Mouse (Mus musculus): ENCODE measurements around the gene Clic4.

Gene Clic4

GRCm38 (mm10) chr4:135260434-135260833 is 12.2 kb downstream of the Clic4 start:
- in situ Hi-C loops (cut with MboI, MseI), result no loop called here

GRCm38 (mm10) chr4:135258521-135258920 is 14.1 kb downstream of the Clic4 start:
- in situ Hi-C loops (cut with MboI, MseI), result no loop called here

DNA sequence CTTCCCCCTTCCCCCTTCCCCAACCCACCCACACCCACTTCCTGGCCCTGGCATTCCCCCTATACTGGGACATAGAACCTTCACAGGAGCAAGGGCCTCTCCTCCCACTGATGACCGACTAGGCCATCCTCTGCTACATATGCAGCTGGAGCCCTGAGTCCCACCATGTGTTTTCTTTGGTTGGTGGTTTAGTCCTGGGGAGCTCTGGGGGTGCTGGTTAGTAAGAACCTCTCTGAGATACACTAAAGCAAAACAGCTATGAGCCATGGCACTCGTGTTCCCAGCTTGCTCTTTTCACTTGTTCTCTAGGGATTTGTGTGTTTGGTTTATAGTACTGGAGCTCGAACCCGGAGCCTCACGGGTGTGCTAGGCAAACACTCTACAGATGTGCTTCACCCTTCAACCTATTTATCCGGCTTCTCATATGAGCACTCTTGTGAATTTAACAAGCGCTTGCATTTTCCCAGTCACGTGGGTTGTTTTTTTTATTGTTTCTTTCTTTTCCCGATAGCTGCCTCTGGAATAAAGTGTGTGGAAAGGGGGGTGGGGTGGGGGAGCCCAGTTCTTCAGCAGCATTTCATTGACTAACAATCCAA is 14.6 kb downstream of the Clic4 start:
- in situ Hi-C loops (cut with MboI, MseI), result no loop called here

- in situ Hi-C loops (cut with MboI, MseI), result no loop called here
Observed at GRCm38 (mm10) chr4:135256536-135257450, 15.8 kb downstream of the Clic4 start.

GRCm38 (mm10) chr4:135254770-135255169 is 17.8 kb downstream of the Clic4 start:
- in situ Hi-C loops (cut with MboI, MseI), result no loop called here

DNA sequence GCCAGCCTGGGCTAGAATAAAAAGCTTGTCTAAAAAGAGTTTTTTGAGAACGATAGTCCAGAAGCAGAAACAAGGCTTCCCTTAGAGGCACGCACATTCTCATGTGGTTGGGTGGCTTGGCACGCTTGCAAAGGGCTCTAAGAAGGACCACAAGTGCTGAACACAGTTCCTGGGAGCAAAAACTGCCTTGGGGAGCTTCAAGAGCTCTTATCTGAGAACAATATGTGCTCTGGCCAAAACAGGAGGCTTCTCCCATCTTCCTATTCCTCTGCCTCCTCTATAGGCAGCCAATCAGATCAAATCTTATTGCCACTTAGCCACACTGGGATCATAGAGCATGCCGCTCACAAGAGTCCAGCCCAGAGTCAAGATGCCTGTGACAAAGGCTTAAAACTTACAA is 18.3 kb downstream of the Clic4 start:
- in situ Hi-C loops (cut with MboI, MseI), result no loop called here

GRCm38 (mm10) chr4:135253239-135254039 is 19.2 kb downstream of the Clic4 start:
- in situ Hi-C loops (cut with MboI, MseI), result no loop called here

- in situ Hi-C loops (cut with MboI, MseI), result no loop called here
Observed at GRCm38 (mm10) chr4:135251801-135252200, 20.8 kb downstream of the Clic4 start.

DNA sequence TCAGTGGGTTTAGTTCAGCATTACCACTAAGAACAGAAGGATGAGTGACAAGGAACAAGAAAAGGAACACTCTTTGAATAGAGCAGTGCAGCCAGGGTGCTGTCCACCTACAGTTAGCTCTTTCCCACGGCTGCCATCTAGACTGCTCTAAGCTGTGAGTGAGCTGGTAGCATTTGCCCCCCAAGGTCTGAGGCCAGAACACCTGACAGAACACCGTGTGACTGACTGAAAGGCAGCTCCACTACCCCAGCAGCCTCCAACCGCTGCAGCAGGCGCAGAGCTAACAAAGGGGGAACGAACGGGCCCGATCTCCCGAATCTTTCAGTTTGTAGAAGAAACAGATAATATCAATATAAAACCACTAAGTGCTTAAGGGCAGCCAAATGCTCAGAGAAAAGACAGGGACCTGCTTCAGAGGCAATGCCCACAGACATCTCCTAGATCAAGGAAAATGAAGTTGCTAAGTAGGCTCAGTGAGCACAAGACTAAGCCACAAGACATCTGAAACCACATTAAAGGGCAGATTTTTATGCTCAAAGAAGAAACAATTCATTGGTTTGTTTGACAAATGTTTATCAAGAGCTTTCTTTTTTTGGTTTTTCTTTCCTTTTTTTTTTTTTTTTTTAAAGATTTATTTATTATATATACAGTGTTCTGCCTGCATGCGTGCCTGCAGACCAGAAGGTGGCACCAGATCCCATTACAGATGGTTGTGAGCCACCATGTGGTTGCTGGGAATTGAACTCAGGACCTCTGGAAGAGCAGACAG is 24.2 kb downstream of the Clic4 start:
- in situ Hi-C loops (cut with MboI, MseI), result loop anchor here (5.0 kb wide), 1 partner anchor 54 kb away; no protein-coding TSS in a partner anchor

DNA sequence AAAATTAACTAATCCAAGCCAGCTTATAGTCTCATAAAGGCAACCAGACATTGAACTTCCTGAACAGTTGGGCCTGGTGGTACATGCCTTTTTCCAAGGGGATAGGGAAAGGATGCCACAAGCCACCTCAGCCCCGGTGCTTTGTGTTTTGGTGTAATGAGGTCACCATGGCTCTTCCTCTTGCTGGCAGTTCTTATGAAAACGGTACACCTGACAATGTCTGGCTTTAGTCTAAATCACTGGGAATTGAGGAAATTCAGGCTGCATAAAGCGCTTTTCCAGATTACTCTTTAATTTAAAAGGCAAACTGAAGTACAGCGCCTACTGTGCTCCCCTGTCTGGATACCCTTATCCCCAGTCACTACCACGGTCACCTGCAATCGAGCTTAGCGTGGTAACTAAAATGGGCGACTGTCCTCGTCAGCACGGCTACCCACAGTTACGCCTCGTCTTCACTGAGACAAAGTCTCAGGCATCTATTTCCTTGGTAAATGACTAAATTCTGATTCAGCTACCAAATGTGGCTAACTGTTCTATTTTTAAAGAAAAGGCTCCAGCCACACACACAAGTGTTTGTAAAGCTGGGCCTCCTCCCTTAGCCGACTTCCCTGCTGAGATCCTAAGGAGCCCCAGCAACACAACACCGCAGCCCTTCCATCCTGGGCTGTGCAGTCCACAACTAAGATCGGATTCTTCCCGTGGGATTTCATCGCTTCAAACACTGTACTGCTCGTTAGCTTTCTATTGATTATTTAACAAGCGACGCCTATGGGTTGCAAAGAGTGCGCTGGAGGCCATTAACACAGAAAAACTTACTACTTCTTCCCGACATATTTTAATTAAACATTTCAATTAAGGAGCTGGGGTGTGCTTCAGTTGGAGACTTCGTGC is 25.5 kb downstream of the Clic4 start:
- in situ Hi-C loops (cut with MboI, MseI), result loop anchor here (5.0 kb wide), 1 partner anchor 55 kb away; no protein-coding TSS in a partner anchor

DNA sequence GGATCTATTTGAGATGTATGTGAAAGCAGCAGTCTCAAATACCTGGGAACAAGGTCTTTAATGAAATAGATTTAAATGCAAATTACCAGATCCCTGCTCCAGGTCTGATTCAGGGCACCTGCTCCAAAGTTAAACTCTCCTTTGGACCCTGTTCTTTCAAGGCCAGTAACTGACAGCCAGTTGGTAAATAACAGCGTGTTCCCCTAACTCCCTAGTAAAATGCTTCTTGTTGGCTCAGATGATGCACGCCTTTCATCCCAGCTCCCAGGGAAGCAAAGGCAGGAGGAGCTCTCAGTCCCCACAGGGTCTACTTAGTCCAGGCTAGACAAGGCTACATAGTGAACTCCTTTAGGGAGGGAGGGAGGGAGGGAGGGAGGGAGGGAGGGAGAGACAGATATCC is 26.2 kb downstream of the Clic4 start:
- in situ Hi-C loops (cut with MboI, MseI), result loop anchor here (5.0 kb wide), 1 partner anchor 56 kb away; no protein-coding TSS in a partner anchor

DNA sequence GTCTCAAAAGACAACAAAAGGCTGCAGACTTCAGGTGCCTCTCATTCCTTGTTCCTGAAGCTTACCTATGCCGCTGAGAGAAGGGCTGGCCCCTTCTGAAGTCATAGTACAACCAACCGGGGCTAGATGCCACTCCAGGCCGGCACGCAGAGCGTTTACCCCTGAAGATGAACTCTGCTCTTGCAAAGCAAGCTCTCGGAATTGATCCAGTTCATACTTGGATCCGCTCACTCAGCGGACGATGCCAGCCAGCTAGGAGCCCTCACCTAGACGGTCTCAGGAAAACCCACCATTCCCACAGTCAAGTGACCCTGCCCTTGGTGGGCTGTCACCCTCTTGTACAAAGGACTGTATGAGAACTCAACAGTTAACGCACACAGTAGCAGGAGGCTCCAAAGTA is 26.8 kb downstream of the Clic4 start:
- in situ Hi-C loops (cut with MboI, MseI), result loop anchor here (5.0 kb wide), 1 partner anchor 56 kb away; no protein-coding TSS in a partner anchor

GRCm38 (mm10) chr4:135244335-135244734 is 28.3 kb downstream of the Clic4 start:
- in situ Hi-C loops (cut with MboI, MseI), result no loop called here

DNA sequence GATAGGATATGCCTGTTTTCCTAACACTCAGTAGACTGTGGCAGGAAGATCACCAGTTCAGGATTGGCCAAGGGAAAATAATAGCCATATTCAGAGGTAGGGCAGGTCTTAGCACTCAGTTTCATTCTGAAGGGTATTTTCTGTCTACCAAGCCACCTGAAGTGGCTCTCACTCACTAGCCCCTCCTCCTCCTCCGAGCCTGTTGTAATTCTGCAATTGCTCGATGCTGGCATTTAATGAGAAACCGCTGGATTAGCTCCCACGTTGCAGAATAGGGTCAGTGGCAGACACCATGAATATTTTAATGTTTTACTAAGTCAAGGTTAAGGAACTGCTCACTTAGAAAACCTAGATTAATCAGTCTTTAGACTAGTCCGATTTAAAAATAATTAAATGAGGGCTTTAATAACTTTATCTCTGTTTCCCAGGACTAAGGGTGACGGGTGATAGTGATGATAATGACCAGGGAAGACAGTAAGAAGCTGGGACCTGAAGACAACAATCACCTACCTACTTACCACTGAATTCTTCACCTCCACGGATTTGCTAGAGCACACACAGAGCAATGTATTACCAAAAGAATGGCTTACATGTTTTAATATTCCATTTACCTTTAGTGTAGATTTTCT is 29.6 kb downstream of the Clic4 start:
- in situ Hi-C loops (cut with MboI, MseI), result no loop called here

- in situ Hi-C loops (cut with MboI, MseI), result no loop called here
Observed at GRCm38 (mm10) chr4:135242383-135242782, 30.2 kb downstream of the Clic4 start.

DNA sequence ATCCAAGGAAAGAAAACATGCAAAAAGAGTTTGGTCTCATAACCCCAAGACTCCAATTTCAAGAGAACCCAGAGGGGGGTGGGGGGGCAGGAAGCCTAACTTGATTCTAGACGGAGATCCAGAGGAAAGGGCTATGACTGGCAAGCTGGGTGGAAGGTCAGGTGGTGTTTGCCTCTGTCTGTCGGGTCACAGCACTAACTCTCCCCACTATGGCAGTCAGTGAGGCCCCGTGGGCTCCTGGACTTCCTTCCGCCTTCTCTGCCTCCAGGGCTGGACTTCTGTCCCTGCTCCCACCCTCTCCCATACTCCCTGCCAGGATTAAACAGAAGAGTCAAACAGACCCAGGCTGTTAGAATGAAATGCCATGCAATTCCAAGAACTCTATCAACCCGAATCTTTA is 30.9 kb downstream of the Clic4 start:
- in situ Hi-C loops (cut with MboI, MseI), result no loop called here

GRCm38 (mm10) chr4:135241106-135241505 is 31.5 kb downstream of the Clic4 start:
- in situ Hi-C loops (cut with MboI, MseI), result no loop called here

DNA sequence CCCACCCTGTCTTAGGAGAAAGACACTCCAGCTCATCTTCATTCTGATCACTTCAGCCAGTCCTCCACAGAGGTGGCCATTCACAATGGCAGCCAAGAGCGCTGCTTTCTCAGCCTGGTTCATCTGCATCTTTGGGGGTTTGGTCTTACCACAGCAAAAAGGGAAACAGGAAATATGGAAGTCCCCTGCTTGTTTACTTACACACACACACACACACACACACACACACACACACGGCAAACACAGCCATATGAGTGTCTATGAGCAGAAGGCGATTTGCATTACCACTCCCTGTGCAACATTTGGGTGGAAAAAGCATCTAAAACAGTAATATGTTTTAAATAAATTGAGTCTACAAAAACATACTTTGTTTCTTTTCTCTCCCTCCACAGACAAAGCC is 32.3 kb downstream of the Clic4 start:
- in situ Hi-C loops (cut with MboI, MseI), result no loop called here

DNA sequence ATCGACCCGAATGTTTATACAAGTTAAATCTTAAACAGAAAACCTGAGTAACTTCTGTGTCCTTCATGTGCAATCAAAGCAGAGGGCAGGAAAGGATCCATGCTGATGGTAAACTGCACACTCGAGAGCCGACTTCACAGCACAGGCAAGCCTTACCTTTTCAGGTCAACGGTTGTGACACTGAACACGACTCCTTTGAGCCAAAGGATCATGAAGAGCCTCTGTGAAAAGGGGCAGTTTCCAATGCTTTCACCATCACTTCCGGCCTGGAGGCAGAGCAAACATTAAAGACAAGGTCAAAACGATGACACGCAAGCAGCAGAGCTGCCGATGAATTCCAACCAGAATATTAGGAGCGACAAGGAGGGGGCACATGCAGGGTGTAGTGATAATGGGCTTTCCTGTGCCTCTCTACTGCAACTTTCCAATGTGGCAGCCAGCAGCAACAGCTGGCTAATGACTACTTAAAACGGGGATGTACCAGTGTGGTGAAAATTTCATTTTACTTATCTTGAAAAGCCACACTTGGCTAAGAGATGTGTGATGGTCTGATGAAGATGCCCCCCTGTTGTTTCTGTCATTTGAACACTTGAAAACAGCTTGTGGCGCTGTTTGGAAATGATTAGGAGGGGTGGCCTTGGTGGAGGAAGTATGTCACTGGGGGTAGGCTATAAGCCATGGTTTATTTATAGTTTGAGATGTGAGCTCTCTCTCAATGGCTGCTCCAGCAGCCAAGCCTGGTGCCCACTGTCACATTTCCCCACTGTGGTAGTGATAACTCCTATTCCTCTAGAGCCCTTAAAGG is 33.7 kb downstream of the Clic4 start:
- in situ Hi-C loops (cut with MboI, MseI), result no loop called here
